Mouse (Mus musculus) hindbrain, embryonic 12.5 days (tissue): Measurements from ENCODE around the gene Olfr837. TPM values are rescaled to one million over a fixed set of nuclear protein-coding genes. Genes with fewer than 3 reads are reported as not detected.
"Not testable (repeated sequence)": the region's sequence is repeated elsewhere in the genome, so short reads cannot be mapped to it uniquely, and the experiment has no call there.

Experiments used
- ATAC-seq: fragments of 200-750 bp; cut with Nextera tagmentation; 2 replicates; pipeline ENCODE4 v1.8.0; 2017; ENCODE audit warnings: moderate TSS enrichment; ENCODE audit not compliant: low FRiP score
- H3K27ac ChIP-seq: fragments of 300-500 bp; sonication (generic); 2 replicates; pipeline ENCODE4 v1.5.1; 2016; ENCODE audit warnings: mild to moderate bottlenecking
- H3K27me3 ChIP-seq: fragments of 300-500 bp; sonication (generic); 2 replicates; pipeline ENCODE4 v1.6.1; 2016; ENCODE audit warnings: mild to moderate bottlenecking
- H3K36me3 ChIP-seq: fragments of 300-500 bp; sonication (generic); 2 replicates; pipeline ENCODE4 v1.6.1; 2016; ENCODE audit warnings: mild to moderate bottlenecking
- H3K4me1 ChIP-seq: fragments of 300-500 bp; sonication (generic); 2 replicates; pipeline ENCODE4 v1.6.1; 2016
- H3K4me2 ChIP-seq: fragments of 300-500 bp; sonication (generic); replicated peaks from 2 replicates; pipeline ENCODE4 v1.6.1; 2016; ENCODE audit warnings: mild to moderate bottlenecking
- H3K4me3 ChIP-seq: fragments of 300-500 bp; sonication (generic); 2 replicates; pipeline ENCODE4 v1.5.1; 2016; ENCODE audit warnings: mild to moderate bottlenecking
- H3K9ac ChIP-seq: fragments of 300-500 bp; sonication (generic); 2 replicates; pipeline ENCODE4 v1.6.1; 2016; ENCODE audit warnings: mild to moderate bottlenecking, moderate library complexity
- H3K9me3 ChIP-seq: fragments of 300-500 bp; sonication (generic); replicated peaks from 2 replicates; pipeline ENCODE4 v1.6.1; 2016; ENCODE audit warnings: mild to moderate bottlenecking
- WGBS: fragments of 180-500 bp; shearing (Covaris S2); methylation state at CpG from one replicate; pipeline ENCODE4 v1.1.7; 2016; 5-methylcytosine and 5-hydroxymethylcytosine counted together
- polyA plus RNA-seq: library from polyadenylated mRNA; unstranded; fragments of >200 nt; fragmentation: Nextera tagmentation; extraction: Ambion mirVana; gene quantifications from 2 replicates; pipeline ENCODE4 v1.2.1, GENCODE M21; 2016

Gene Olfr837
- not detected in 2 replicates for polyA plus RNA-seq

DNA sequence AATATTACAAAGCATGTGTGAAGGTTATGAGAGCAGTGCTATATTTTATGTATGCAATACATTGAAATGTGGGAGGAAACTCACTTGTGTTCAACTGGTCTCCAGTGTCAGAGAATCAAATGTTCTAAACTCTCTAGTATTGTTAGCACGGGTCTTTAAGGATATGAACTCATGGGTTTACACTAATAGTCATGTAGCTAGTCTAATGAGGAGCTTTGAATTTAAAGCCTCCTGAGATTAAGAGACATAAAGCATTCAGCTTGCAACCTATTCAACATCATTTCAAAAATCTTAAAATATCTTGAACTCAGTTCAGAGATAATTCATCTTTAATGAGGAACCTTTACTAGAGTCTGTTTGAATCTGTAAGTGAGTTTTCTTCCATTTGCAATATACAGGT, at the start of gene Olfr837:
Gene Olfr837 (plus strand): TSS at position 301 of the 400 bp plus-strand sequence.
- H3K36me3 ChIP-seq: no peaks in the 10 kb centered on the region
- H3K27me3 ChIP-seq: no peaks in the 10 kb centered on the region
- H3K9ac ChIP-seq: no peak within 1 kb of the TSS
- ATAC-seq: no peak
- H3K4me2 ChIP-seq: no peak within 1 kb of the TSS
- H3K4me1 ChIP-seq: no peaks in the 10 kb centered on the region
- H3K4me3 ChIP-seq: no peak within 1 kb of the TSS
- 76% methylated on average over 1 of the region's 1 CpGs for WGBS
- 0 out of 2 replicates have a peak, but pooled peaks cover 5% of the 10 kb centered on the region for H3K9me3 ChIP-seq
- H3K27ac ChIP-seq: no peak within 1 kb of the TSS

DNA sequence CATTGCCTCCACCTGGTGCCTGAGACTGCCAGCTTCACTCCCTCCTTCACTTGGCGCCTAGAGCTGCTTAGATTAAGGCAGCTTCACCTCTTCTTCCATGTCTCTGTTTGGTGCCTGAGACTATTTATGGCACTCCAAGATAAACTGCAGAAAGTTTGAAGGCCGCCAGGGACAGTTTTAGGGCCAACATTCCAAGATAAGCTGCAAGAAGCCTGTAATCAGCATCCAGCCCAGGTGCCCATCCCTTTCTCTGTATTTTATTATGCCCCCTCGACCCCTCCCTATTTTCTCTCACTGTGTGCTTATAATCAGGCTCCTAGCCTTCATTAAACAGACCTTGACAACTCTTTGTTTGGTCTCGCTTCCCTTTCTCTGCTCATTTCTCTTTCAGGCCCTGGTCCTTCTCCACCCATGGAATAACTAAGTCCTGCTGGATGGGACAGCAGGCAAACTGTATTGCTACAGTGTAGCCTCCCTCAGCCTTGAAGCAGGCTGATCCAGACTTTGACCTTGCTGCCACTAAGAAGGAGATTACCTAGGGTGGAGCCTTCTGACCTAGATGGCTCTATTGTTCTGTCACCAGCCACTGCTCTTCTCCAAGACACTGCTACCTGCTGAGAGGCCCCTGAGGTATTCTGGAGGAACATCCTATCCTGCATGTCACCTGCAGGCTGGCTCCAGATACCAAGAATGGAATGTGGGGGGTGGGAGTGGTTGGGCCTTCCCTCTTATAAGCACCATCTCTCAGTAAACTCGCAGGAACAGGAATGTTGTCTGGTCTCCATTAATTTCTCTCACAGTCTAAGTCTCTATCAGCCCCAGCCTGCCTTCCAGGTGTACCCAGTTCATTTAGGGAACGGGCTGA, 43.0 kb upstream of the Olfr837 start:
- H3K9ac ChIP-seq, ATAC-seq, H3K27me3 ChIP-seq, H3K4me1 ChIP-seq, H3K4me2 ChIP-seq, H3K4me3 ChIP-seq, H3K36me3 ChIP-seq, H3K27ac ChIP-seq: not testable (repeated sequence)
- H3K9me3 ChIP-seq: peaks cover 14% of the 10 kb centered on the region; the same call in 1 of the 2 replicates
- WGBS: 72% methylated on average over 6 of the region's 6 CpGs

DNA sequence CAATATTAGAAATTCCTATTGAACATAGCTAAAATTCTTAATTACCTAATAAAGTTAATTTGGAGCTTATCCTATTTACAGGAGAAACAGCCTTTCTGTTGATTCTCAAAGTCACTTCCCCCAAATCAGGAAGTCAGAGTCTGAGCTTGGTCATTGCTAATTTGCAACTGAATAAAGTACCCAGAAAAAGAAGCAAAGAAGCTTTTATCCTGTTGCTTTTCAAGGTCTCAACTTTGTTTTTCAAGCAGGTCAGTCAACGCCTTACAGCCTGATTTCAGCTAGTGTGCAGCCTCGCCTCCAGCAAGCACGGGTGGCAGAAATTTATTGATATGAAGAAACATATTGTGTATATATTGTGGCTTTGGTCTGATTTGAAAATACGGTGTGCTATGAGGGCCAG, 38.8 kb upstream of the Olfr837 start:
- Histone ChIP-seq H3K4me3 (no peak overlapping the region), H3K27me3 (no peaks in the 10 kb centered on the region), H3K9me3 (peaks cover 14% of the 10 kb centered on the region; the same call in 1 of the 2 replicates), H3K36me3 (no peaks in the 10 kb centered on the region), H3K4me2 (no peak overlapping the region), H3K4me1 (no peaks in the 10 kb centered on the region), H3K27ac (no peak overlapping the region), H3K9ac (no peak overlapping the region)
- ATAC-seq: no peak
- WGBS: 84% methylated on average over 4 of the region's 4 CpGs

DNA sequence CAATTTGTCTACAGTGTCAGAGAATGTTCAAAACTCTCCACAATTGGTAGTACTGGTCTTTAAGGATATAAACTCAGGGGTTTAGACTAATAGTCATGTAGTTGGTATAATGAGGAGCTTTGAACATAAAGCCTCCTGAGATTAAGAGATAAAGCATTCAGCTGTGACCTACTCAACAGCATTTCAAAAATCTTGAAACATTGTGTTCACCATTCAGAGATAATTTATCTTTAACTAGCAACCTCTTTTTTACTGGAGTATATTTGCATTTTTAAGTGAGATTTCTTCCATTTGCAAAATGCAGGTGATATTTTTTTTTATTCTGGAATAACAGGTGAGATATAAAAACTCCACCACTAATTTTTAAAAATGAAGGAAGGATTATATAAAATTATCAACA, 16.0 kb upstream of the Olfr837 start, which contains the start of gene Olfr836:
Gene Olfr836 (plus strand): TSS at position 301 of the 400 bp plus-strand sequence.
- no peaks in the 10 kb centered on the region for H3K9me3 ChIP-seq
- H3K27me3 ChIP-seq: no peaks in the 10 kb centered on the region
- H3K4me1 ChIP-seq: no peaks in the 10 kb centered on the region
- no peak within 1 kb of the TSS for H3K27ac ChIP-seq
- H3K9ac ChIP-seq: no peak within 1 kb of the TSS
- ATAC-seq: no peak
- H3K4me2 ChIP-seq: no peak within 1 kb of the TSS
- no peak within 1 kb of the TSS for H3K4me3 ChIP-seq
- no peaks in the 10 kb centered on the region for H3K36me3 ChIP-seq

DNA sequence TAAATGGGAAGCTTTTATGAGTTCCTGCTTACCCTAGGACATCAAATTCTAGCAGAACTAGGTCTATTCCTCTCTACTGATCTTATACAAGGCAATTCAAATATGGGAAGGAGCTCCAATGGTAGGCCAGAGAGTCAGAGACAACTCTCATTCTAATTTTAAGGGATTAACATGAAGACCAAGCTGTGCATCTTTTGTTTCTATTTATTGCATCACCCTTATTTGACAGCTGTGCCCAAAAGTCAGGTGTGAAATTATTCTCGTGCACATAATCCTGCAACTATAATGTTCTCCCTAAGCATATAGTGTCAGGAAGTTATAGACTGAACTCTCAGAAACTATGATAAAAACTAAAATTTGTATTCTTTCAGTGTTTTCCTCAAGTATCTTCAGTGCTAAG, 41.1 kb downstream of the Olfr837 start, which contains the start of gene Olfr839-ps1:
Gene Olfr839-ps1 (minus strand): TSS at position 101 of the 400 bp plus-strand sequence.
- no peaks in the 10 kb centered on the region for H3K4me1 ChIP-seq
- 86% methylated on average over 1 of the region's 1 CpGs for WGBS
- H3K27me3 ChIP-seq: no peaks in the 10 kb centered on the region
- no peak for ATAC-seq
- no peak within 1 kb of the TSS for H3K27ac ChIP-seq
- H3K4me2 ChIP-seq: no peak within 1 kb of the TSS
- H3K9ac ChIP-seq: no peak within 1 kb of the TSS
- no peaks in the 10 kb centered on the region for H3K36me3 ChIP-seq
- no peak within 1 kb of the TSS for H3K4me3 ChIP-seq
- H3K9me3 ChIP-seq: peaks cover 11% of the 10 kb centered on the region; the same call in 1 of the 2 replicates

Other genes starting within 250 kb of the Olfr837 start
- gene Olfr832, start 199.2 kb upstream of the Olfr837 start, polyA plus RNA-seq: not detected in 2 replicates
- not detected in 2 replicates for gene Olfr834, start 148.3 kb upstream of the Olfr837 start, polyA plus RNA-seq
- not detected in 2 replicates for gene Olfr835, start 103.6 kb upstream of the Olfr837 start, polyA plus RNA-seq
- not detected in 2 replicates for gene Olfr836, start 15.9 kb upstream of the Olfr837 start, polyA plus RNA-seq
- not detected in 2 replicates for gene Olfr839-ps1, start 41.0 kb downstream of the Olfr837 start, polyA plus RNA-seq
- gene Olfr843, start 115.7 kb downstream of the Olfr837 start, polyA plus RNA-seq: not detected in 2 replicates
- not detected in 2 replicates for gene Olfr844, start 180.0 kb downstream of the Olfr837 start, polyA plus RNA-seq
- not detected in 2 replicates for gene Olfr845, start 200.1 kb downstream of the Olfr837 start, polyA plus RNA-seq
- gene Olfr846, start 227.7 kb downstream of the Olfr837 start, polyA plus RNA-seq: not detected in 2 replicates
- gene Olfr847, start 242.4 kb downstream of the Olfr837 start, polyA plus RNA-seq: not detected in 2 replicates